Mouse (Mus musculus) midbrain, embryonic 16.5 days (tissue): ENCODE results near the gene Sap30l. TPM values are rescaled to one million over a fixed set of nuclear protein-coding genes. Genes with fewer than 3 reads are reported as not detected.
"Not testable (repeated sequence)": the region's sequence is repeated elsewhere in the genome, so short reads cannot be mapped to it uniquely, and the experiment has no call there.

Experiments
- ATAC-seq: fragments of 200-750 bp; cut with Nextera tagmentation; 2 replicates; pipeline ENCODE4 v1.8.0; 2017; ENCODE audit warnings: moderate TSS enrichment
- H3K27ac ChIP-seq: fragments of 300-500 bp; sonication (generic); 2 replicates; pipeline ENCODE4 v1.5.1; 2014; ENCODE audit warnings: mild to moderate bottlenecking, low read length, mixed read lengths
- H3K27me3 ChIP-seq: fragments of 300-500 bp; sonication (generic); 2 replicates; pipeline ENCODE4 v1.6.1; 2014; ENCODE audit warnings: low read depth, low read length, mixed read lengths; ENCODE audit not compliant: control insufficient read depth, insufficient read depth
- H3K36me3 ChIP-seq: fragments of 300-500 bp; sonication (generic); 2 replicates; pipeline ENCODE4 v1.6.1; 2014; ENCODE audit warnings: mild to moderate bottlenecking, low read length, moderate library complexity, mixed read lengths; ENCODE audit not compliant: control insufficient read depth, insufficient read depth
- H3K4me1 ChIP-seq: fragments of 300-500 bp; sonication (generic); 2 replicates; pipeline ENCODE4 v1.6.1; 2014; ENCODE audit warnings: mild to moderate bottlenecking, low read length, mixed read lengths; ENCODE audit not compliant: control insufficient read depth, insufficient read depth
- H3K4me2 ChIP-seq: fragments of 300-500 bp; sonication (generic); 2 replicates; pipeline ENCODE4 v1.6.1; 2014; ENCODE audit warnings: mild to moderate bottlenecking, low read length, mixed read lengths
- H3K4me3 ChIP-seq: fragments of 300-500 bp; sonication (generic); 2 replicates; pipeline ENCODE4 v1.5.1; 2014; ENCODE audit warnings: low read depth, mild to moderate bottlenecking, low read length, moderate library complexity, mixed read lengths
- H3K9ac ChIP-seq: fragments of 300-500 bp; sonication (generic); 2 replicates; pipeline ENCODE4 v1.6.1; 2014; ENCODE audit warnings: low read depth, low read length, mixed read lengths
- H3K9me3 ChIP-seq: fragments of 300-500 bp; sonication (generic); replicated peaks from 2 replicates; pipeline ENCODE4 v1.6.1; 2014; ENCODE audit warnings: mild to moderate bottlenecking, low read length, mixed read lengths; ENCODE audit not compliant: control insufficient read depth, poor library complexity, severe bottlenecking
- WGBS: fragments of 180-500 bp; shearing (Covaris S2); extraction: QIAGEN DNeasy Blood & Tissue Kit; methylation state at CpG from one replicate; pipeline ENCODE4 v1.1.7; 2014; 5-methylcytosine and 5-hydroxymethylcytosine counted together
- polyA plus RNA-seq: library from polyadenylated mRNA; unstranded; fragments of >200 nt; fragmentation: Nextera tagmentation; extraction: Ambion mirVana; gene quantifications from 2 replicates; pipeline ENCODE4 v1.2.1, GENCODE M21; 2015

Gene Sap30l
- polyA plus RNA-seq, 1 experiment from 2014 or later = 5.9 TPM

DNA sequence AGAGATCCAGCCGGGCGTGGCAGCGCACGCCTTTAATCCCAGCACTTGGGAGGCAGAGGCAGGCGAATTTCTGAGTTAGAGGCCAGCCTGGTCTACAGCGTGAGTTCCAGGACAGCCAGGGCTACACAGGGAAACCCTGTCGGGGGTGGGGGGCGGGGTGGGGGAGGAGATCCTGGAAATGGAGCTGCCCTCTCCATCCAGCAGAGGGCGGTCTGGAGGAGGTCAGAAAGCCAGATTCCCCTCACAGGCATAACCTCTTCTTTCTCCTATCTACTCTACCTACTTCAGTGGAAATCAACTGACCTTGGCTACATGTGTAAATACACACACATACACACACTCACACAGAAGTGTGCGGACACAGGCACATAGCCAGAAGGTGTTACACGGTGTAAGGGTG, 23.8 kb downstream of the Sap30l start:
- peaks cover 19% of the 10 kb centered on the region for H3K27me3 ChIP-seq

DNA sequence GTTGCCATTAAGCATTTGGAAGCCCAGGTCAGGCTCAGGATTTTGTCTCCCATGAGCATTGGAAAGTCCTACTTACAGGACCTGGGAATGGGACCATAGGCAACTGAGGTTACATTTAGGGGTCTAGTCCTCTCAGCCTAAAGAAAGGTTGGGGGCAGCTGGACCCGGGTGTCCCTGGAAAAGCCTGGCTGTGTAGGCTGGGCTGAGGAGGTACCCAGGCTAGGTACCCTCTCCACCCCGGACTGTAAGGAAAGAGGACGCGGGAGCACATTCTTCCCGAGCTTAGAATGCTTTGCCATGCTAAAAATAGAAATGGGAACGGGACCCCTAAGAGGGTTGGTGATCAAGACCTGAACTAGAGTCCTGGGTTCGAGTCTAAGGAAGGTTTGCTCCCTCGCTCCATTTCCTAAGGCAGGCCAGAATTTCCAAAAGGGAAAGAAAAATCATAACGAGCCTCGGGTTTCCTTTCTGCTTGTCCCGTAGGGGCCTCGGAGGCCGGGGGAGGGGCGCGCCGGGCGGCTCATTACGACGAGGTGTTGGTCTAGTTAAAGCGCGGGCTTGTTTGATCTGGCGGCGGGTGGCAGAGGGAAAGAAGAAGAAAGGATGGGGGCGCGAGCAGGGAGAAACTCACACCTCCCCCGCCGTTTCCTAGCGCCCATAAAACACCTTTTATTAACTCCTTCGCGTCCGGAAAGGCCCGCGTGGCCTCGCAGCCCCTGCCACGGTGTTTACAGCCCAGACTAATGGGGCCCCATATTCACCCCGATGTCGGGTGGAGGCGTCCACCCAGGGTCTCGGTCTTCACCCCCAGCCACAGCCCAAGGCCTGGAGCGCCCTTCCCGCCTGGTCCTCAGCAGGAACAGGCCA, 25.8 kb downstream of the Sap30l start:
- peaks cover 6% of the 10 kb centered on the region for H3K4me1 ChIP-seq
- no peaks in the 10 kb centered on the region for H3K9me3 ChIP-seq
- no peaks in the 10 kb centered on the region for H3K36me3 ChIP-seq
- peaks cover 38% of the 10 kb centered on the region for H3K27me3 ChIP-seq
- H3K9ac ChIP-seq = no peak overlapping the region
- H3K4me2 ChIP-seq = peak overlapping the region; percentile 47
- H3K27ac ChIP-seq = no peak overlapping the region
- under 1% methylated on average over 41 of the region's 41 CpGs for WGBS
- peak overlapping the region; percentile 29 for H3K4me3 ChIP-seq
- ATAC-seq = no peak

More for the DNA sequence above, 23.8 kb downstream of the Sap30l start:
- H3K4me1 ChIP-seq, H3K36me3 ChIP-seq, H3K4me3 ChIP-seq, ATAC-seq, H3K9ac ChIP-seq, H3K27ac ChIP-seq, H3K4me2 ChIP-seq, H3K9me3 ChIP-seq: not testable (repeated sequence)
- 39% methylated on average over 11 of the region's 11 CpGs for WGBS

DNA sequence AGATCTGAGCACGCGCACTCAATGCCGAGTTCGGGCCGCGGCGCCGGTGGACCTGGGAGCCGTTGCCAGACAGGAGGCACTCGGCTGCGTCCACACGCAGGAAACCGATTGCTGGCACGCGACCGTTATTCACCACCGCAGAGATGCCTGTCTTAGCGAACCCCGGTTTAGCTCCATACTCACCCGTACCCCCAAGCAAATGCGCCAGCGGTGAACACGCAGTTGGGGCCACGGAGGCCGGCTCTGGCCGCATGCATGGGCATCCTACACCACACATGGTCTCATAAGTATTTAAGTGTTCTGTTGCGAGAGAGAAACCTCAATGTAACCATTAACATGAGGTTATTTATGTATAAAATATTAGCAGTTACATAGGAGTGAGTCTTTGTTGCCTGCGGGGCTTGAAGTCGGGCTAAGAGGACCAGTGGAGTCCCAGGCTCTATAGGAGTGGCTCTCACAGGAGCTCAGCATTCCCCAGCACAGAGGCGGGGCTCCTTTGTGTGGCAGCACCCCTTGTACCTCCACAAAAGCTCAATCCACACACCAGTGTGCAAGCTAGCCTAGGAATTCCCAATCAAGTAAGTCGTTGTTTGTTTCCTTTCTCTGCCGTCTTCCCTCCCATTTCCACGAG, 26.6 kb downstream of the Sap30l start:
- peak overlapping the region; percentile 29 for H3K4me3 ChIP-seq
- peaks cover 6% of the 10 kb centered on the region for H3K4me1 ChIP-seq
- peaks cover 46% of the 10 kb centered on the region for H3K27me3 ChIP-seq
- under 1% methylated on average over 33 of the region's 33 CpGs for WGBS
- no peak for ATAC-seq
- H3K36me3 ChIP-seq = no peaks in the 10 kb centered on the region
- no peak overlapping the region for H3K27ac ChIP-seq
- 0 out of 2 replicates have a peak overlapping the region, but pooled peaks have one; percentile 25 for H3K9ac ChIP-seq
- H3K9me3 ChIP-seq = no peaks in the 10 kb centered on the region
- peak overlapping the region; percentile 47 for H3K4me2 ChIP-seq

DNA sequence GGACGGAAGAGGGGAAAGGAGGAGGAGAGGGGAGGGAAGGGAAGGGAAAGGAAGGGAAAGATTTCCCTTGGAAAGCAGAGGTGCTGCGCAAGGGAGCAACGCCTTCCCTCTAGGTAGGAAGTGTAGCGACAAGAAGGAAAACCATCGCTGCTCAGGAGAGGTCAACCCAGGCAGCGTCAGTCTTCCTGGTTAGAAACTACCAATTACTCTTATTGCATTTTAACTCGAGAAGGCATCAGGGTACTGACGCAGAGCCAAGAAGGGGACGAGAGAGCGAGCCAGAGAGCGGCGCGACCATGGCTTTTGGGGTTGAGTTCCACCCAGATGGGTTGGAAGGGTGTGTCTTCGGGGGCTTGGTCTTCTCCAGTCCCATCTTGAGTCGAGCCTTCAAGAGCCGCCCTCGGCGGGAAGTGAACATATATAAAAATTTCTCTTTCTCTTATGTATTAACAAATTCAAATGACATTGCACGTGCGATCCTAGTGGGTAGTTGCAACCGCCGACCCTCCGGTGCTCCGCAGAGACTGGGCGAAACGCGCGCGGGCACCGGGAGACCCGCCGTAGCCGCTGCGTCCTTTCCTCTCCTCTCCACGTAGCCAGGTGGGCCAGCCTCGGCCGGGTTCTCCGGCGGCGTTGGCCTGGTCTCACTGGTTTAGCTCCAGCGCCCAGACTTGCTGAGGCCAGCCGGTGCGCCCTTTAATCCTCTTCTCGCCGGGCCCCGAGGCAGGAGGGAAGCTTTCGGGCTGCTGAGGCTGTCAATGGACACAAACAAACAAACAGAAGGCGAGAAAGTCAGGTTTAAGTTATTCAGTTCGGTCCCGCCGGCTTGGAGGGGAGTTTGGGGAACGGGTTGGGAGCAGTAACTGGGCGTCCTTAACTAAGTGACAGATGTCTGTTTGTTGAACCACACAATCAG, 27.8 kb downstream of the Sap30l start:
- Histone ChIP-seq H3K4me3 (no peak overlapping the region), H3K9me3 (no peaks in the 10 kb centered on the region), H3K9ac (no peak overlapping the region), H3K4me2 (no peak overlapping the region), H3K36me3 (no peaks in the 10 kb centered on the region), H3K4me1 (peaks cover 6% of the 10 kb centered on the region), H3K27me3 (peaks cover 53% of the 10 kb centered on the region), H3K27ac (no peak overlapping the region)
- no peak for ATAC-seq
- WGBS = 2% methylated on average over 53 of the region's 53 CpGs

DNA sequence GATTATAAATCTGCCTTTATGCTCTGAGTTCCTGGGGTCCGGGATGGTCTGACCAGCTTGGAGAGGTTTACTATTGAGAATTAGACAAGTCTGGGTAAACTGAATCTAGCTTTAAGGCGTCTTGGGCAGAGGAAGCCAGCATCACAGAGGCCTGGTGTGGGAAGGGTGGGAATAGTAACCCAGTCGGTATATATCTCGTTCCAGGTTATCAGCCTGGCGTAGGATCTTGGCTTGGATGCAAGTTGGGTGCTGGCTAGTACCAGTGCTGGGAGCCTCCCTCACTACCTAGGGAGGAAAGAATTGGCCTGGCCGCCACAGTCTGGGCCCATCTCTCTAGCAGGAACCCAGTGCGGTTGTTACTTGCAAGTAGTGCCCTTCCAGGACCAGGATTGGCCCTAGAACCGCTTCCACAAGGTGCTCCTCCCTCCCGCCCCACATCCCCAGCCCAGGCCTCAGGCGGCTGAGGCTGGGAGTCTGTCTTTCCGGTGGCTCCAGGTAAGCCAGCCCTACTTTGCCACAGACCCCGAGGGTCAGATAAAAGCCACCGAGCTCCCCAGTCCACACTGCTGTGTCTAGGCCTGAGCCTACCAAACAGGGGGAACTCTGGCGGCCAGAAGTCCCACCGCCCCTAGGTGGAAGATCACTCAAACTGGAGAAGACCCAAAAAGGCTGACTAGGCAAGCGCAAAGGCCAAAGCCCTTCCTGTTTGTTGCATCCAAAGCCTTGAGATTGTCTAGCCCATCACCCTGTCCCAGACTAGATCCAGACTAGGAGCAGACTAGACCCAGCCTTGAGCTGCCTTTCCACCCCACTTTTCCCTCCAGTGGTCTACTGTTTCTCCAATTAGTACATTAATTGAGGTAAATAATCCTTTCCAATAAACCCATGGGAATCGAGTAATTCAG, 28.7 kb downstream of the Sap30l start:
- no peaks in the 10 kb centered on the region for H3K36me3 ChIP-seq
- no peak overlapping the region for H3K27ac ChIP-seq
- ATAC-seq = no peak
- H3K4me2 ChIP-seq = no peak overlapping the region
- peaks cover 6% of the 10 kb centered on the region for H3K4me1 ChIP-seq
- WGBS = 12% methylated on average over 17 of the region's 17 CpGs
- H3K9ac ChIP-seq = no peak overlapping the region
- no peak overlapping the region for H3K4me3 ChIP-seq
- peaks cover 59% of the 10 kb centered on the region for H3K27me3 ChIP-seq
- H3K9me3 ChIP-seq = no peaks in the 10 kb centered on the region

- Histone ChIP-seq H3K9me3 (no peaks in the 10 kb centered on the region), H3K27ac (no peak overlapping the region), H3K9ac (no peak overlapping the region), H3K27me3 (peaks cover 71% of the 10 kb centered on the region), H3K4me3 (no peak overlapping the region), H3K4me1 (peaks cover 6% of the 10 kb centered on the region), H3K36me3 (no peaks in the 10 kb centered on the region), H3K4me2 (no peak overlapping the region)
- ATAC-seq = no peak
- 1% methylated on average over 31 of the region's 31 CpGs for WGBS
Observed at GRCm38 (mm10) chr11:57831281-57831781, 29.9 kb downstream of the Sap30l start.

DNA sequence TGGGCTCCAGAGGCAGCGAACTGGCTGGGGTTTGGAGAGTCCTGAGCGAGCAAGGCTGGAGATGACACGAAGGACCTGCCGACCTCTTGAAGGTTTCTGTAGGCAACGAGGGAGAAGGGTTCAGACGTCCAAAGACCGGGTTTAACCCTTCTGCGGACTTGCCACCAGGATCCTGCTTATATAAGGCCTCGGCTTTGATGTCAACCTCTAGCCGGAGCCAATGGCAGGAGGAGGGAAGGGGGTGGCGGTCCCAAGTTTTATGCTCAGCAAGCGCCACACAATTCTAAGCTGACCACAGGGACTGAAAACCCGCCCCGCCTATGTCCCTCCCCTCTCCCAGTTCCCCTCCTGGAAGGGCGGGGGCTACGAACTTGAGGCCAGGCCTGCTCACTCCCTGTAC, 30.4 kb downstream of the Sap30l start:
- no peaks in the 10 kb centered on the region for H3K36me3 ChIP-seq
- peaks cover 8% of the 10 kb centered on the region for H3K4me1 ChIP-seq
- H3K9ac ChIP-seq = no peak overlapping the region
- 5% methylated on average over 16 of the region's 16 CpGs for WGBS
- H3K27me3 ChIP-seq = peaks cover 73% of the 10 kb centered on the region
- no peak overlapping the region for H3K4me2 ChIP-seq
- H3K4me3 ChIP-seq = no peak overlapping the region
- no peak overlapping the region for H3K27ac ChIP-seq
- H3K9me3 ChIP-seq = no peaks in the 10 kb centered on the region
- no peak for ATAC-seq
